Mouse (Mus musculus): ENCODE measurements around the gene Polr3f. TPM values are rescaled to one million over a fixed set of nuclear protein-coding genes. Genes with fewer than 3 reads are reported as not detected.

Gene Polr3f
- polyA plus RNA-seq (2021; fragmentation: Nextera tagmentation) = 3.9 and 7.0 TPM in 2 replicates
- long read RNA-seq, experiment 1, full-length matches to known transcripts = 54 of 62 reads
- long read RNA-seq, experiment 1, partial matches to known transcripts = 0 of 62 reads
- long read RNA-seq, experiment 1, other reads (novel, unspliced or antisense) = 8 of 62 reads
- long read RNA-seq, experiment 2, full-length matches to known transcripts = 3 of 10 reads
- long read RNA-seq, experiment 2, partial matches to known transcripts = 0 of 10 reads
- long read RNA-seq, experiment 2, other reads (novel, unspliced or antisense) = 7 of 10 reads

DNA sequence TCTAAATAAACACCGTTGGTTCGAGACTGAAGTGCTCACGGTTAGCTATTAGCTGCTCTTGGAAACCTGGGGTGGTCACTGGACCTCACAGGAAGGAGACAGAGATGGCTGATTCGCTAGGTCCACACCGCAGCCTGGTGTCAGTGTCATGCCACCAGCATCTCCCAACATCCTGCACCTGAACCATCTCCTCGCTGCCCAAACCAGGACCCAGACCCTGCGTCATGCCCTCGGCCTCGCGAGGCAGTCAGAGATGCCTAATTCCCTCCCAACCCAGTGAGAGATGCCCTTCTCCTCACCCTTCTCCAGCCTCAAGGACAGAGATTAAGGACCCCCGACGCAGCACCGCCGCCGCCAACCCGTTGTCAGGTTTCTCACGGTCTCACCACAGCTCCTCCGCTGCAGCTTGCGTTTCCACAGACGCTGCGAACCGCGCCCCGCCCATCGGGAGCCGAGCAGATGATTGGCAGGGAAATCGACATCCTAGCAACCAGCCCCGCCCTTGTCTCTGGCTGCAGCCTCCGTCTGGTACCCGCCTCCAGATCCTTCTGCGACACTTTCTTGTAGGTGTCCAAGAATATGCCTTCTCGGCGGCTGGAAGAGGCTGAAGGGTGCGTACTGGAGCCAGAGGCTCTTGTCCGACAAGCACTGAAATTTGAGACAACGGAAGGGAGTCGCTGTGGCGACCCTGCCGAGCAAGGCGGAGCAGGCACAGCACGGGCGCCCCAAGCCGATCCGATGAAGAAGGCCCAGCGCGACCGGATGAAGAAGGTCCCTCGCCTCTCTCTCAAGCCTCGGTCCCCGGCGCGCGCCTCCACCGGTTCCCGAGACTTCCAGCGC is at the start of gene Polr3f, which contains the start of gene Dzank1:
Gene Polr3f, plus strand, starts transcription at position 738 of the 840 bp plus-strand sequence.
Gene Dzank1, minus strand, starts transcription at position 434 of the 840 bp plus-strand sequence.

DNA sequence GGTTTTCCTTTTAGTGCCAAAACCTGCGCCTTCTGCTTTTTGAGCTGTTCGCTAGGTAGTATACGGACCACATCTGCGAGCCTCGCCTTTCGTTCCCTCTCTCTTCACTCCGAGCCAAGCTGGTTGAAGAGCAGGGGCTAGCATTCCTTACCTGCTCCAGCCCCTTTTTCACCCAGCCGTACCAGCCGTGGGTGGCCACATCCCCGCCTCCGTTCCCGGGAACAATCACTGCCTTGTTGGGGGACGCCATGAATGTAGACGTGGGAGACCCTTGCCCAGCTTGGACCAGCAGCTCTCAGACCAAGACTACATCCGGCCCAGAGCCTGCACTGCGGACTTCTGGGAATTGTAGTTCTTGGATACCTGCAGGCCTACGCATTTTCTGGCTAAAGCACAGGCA is 23.0 kb downstream of the Polr3f start, which contains the start of gene Rbbp9:
Gene Rbbp9, minus strand, starts transcription at position 341 of the 400 bp plus-strand sequence.

DNA sequence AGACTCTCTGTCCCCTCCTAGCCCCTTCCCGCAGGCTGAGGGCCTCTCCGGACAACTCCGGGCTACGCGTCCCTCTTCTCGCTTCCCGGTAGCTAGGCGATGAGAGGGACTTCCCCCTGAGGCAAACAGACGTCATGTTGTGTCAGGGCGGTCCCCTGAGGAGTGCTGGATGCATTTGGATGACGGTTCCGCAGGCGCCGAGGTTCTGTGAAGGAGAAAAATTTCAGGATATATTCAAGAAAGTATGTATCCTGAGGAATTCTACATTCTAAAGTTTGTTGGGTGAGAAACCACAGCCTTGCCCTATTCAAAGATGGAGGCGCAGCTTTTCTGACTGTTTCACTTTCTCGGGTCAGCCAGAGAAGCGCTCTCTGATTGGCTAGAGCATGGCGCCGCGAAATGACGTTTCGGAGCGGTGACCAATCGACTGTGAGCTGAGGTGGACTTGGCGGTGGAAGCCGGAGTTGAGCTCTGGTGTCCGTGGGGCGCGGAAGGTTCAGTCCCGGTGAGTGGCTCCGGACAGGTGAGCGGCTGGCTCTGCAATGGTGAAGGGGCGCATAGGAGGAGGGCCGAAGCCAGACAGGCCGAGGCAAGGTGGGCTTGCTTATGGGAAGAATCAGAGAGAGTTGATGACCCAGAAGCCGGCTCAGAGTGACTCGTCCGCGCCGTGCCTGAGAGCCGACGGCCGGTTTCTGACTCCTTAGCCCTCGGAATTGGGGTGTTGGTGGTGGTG is 28.5 kb downstream of the Polr3f start, which contains the start of gene Sec23b:
Gene Sec23b, plus strand, starts transcription at position 410 of the 733 bp plus-strand sequence.

Other genes starting within 250 kb of the Polr3f start
- 15.6 and 17.2 TPM in 2 replicates for gene Ovol2, start 195.6 kb upstream of the Polr3f start, polyA plus RNA-seq (2021; fragmentation: Nextera tagmentation)
- gene Kat14, start 158.7 kb upstream of the Polr3f start, polyA plus RNA-seq (2021; fragmentation: Nextera tagmentation) = 14.1 and 14.4 TPM in 2 replicates
- 3.7 and 8.5 TPM in 2 replicates for gene Pet117, start 158.7 kb upstream of the Polr3f start, polyA plus RNA-seq (2021; fragmentation: Nextera tagmentation)
- 53.5 and 105 TPM in 2 replicates for gene Dzank1, start 304 bp upstream of the Polr3f start, polyA plus RNA-seq (2021; fragmentation: Nextera tagmentation)
- 36.2 and 37.8 TPM in 2 replicates for gene Rbbp9, start 23.2 kb downstream of the Polr3f start, polyA plus RNA-seq (2021; fragmentation: Nextera tagmentation)
- 42.4 and 47.3 TPM in 2 replicates for gene Sec23b, start 28.5 kb downstream of the Polr3f start, polyA plus RNA-seq (2021; fragmentation: Nextera tagmentation)
- 123 and 144 TPM in 2 replicates for gene Smim26, start 66.3 kb downstream of the Polr3f start, polyA plus RNA-seq (2021; fragmentation: Nextera tagmentation)
- gene Dtd1, start 72.2 kb downstream of the Polr3f start, polyA plus RNA-seq (2021; fragmentation: Nextera tagmentation) = 124 and 164 TPM in 2 replicates

All from left cerebral cortex, adult 6 months (tissue).